Mouse (Mus musculus) myocyte (in vitro differentiated cells): ENCODE results near the gene Sptlc3.

Source experiments
- CEBPB ChIP-seq: IDR thresholded peaks from 2 replicates; pipeline ENCODE4 v1.6.1; 2011; ENCODE audit warnings: mild to moderate bottlenecking, moderate library complexity; ENCODE audit not compliant: poor library complexity, insufficient read depth, severe bottlenecking
- E2F4 ChIP-seq: IDR thresholded peaks from one replicate; pipeline ENCODE4 v1.6.1; 2011; ENCODE audit warnings: mild to moderate bottlenecking, control low read depth, moderate library complexity; ENCODE audit not compliant: insufficient read depth
- MAX ChIP-seq: IDR thresholded peaks from one replicate; pipeline ENCODE4 v1.6.1; 2011; ENCODE audit warnings: low read depth, mild to moderate bottlenecking, control low read depth
- MYOD1 ChIP-seq, 3 experiments: IDR thresholded peaks; one replicate each; pipeline ENCODE4 v1.6.1; 2011; ENCODE audit warnings: control low read depth in 2 of 3, low read depth in 2 of 3, mild to moderate bottlenecking in 2 of 3, moderate library complexity in 1 of 3; ENCODE audit not compliant: insufficient read length in 2 of 3, control insufficient read depth in 1 of 3
- POLR2A ChIP-seq: IDR thresholded peaks from one replicate; pipeline ENCODE4 v1.6.1; 2011; ENCODE audit warnings: low read depth, mild to moderate bottlenecking, control low read depth, moderate library complexity; ENCODE audit not compliant: insufficient read length

DNA sequence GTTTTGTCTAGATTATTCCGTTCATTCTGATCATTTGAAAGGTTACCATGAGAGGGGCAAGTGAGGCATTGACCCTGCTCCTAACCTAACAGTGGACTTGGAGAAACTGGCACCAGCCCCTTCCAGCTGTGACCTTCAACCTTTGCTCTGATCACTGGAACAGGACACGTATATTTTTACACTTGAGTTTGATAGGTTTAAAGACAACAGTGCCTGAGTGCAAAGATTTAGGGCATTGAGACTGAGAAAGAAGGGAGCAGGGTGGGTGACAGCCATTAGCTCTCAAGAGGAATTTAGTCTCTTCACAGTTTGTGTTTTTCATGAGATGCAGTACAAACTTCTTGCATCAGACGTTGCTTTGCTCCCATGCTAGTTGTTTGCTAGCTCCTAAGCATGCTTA lies 114.5 kb downstream of the Sptlc3 start:
- TF ChIP-seq MYOD1 (IDR thresholded peaks at IDR 0.05; ENCODE audit: control insufficient read depth in 1 of 3, insufficient read length in 2 of 3, low read depth in 2 of 3) (no peak), CEBPB (no peak), POLR2A (no peak), E2F4 (no peak), MAX (no peak)
